Mouse (Mus musculus): ENCODE results near the gene Prim1. TPM values are rescaled to one million over a fixed set of nuclear protein-coding genes. Genes with fewer than 3 reads are reported as not detected.
"Not testable (repeated sequence)": the region's sequence is repeated elsewhere in the genome, so short reads cannot be mapped to it uniquely, and the experiment has no call there.

Gene Prim1
- polyA plus RNA-seq, 1 experiment = 8.1 TPM

GRCm38 (mm10) chr10:128062221-128062989 is 47.4 kb downstream of the Prim1 start:
- H3K27ac ChIP-seq (ENCODE audit: insufficient read depth, low read length) = no peak overlapping the region
- H3K4me1 ChIP-seq (ENCODE audit: control insufficient read depth, insufficient read depth, low read length) = peaks cover 8% of the 10 kb centered on the region
- no peak overlapping the region for H3K4me3 ChIP-seq (ENCODE audit: insufficient read depth, low read length)
- TF ChIP-seq POLR2A (IDR thresholded peaks at IDR 0.05; ENCODE audit: extremely low read depth, insufficient read depth, low read length) = no peak
- TF ChIP-seq CTCF (IDR thresholded peaks at IDR 0.05; ENCODE audit: extremely low read depth, insufficient read depth, low read length) = no peak

GRCm38 (mm10) chr10:128066072-128066471 is 51.1 kb downstream of the Prim1 start:
- no peak for TF ChIP-seq CTCF (IDR thresholded peaks at IDR 0.05; ENCODE audit: extremely low read depth, insufficient read depth, low read length)
- no peak for TF ChIP-seq POLR2A (IDR thresholded peaks at IDR 0.05; ENCODE audit: extremely low read depth, insufficient read depth, low read length)
- Histone ChIP-seq H3K27ac (ENCODE audit: insufficient read depth, low read length) (no peak overlapping the region), H3K4me3 (ENCODE audit: insufficient read depth, low read length) (no peak overlapping the region), H3K4me1 (ENCODE audit: control insufficient read depth, insufficient read depth, low read length) (no peaks in the 10 kb centered on the region)

DNA sequence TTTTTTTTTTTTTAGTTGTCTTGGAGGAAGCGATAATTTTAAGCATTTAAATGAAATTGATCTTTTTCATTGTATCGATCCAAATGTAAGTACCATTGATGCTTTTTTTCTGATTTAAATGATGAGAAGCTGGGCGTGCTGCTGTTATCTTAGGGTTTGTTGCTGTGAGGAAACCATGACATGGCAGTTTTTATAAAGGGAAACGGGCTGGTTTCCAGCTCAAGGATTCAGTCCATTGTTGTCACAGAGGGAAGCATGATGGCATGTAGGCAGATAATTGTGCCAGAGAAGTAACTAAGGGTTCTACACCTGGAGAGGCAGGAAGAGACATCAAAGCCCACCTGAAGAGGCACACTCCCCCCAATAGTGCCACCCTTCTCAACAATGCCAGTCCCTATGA is 54.2 kb downstream of the Prim1 start:
- H3K4me3 ChIP-seq (ENCODE audit: insufficient read depth, low read length) = no peak overlapping the region
- H3K4me1 ChIP-seq (ENCODE audit: control insufficient read depth, insufficient read depth, low read length) = no peaks in the 10 kb centered on the region
- no peak for TF ChIP-seq POLR2A (IDR thresholded peaks at IDR 0.05; ENCODE audit: extremely low read depth, insufficient read depth, low read length)
- no peak for TF ChIP-seq CTCF (IDR thresholded peaks at IDR 0.05; ENCODE audit: extremely low read depth, insufficient read depth, low read length)
- H3K27ac ChIP-seq (ENCODE audit: insufficient read depth, low read length) = no peak overlapping the region

- H3K4me1 ChIP-seq (ENCODE audit: control insufficient read depth, insufficient read depth, low read length); H3K27ac ChIP-seq (ENCODE audit: insufficient read depth, low read length); H3K4me3 ChIP-seq (ENCODE audit: insufficient read depth, low read length): not testable (repeated sequence)
Measured at GRCm38 (mm10) chr10:128070432-128070831, 55.5 kb downstream of the Prim1 start.

DNA sequence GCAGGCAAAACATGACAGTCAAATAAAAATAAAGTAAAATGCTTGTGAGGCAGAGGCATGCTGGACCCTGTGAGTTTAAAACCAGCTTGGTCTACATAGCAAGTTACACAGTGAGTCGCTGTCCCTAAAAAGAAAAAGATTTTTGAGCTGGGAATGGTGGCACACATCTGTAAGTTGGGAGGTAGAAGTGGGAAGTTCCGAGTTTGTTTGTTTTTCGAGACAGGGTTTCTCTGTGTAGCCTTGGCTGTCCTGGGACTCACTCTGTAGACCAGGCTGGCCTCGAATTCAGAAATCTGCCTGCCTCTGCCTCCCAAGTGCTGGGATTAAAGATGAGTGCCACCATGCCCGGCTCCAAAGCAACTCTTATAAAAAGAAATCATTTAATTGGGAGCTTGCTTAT is 63.3 kb downstream of the Prim1 start:
- not testable (repeated sequence) for H3K4me3 ChIP-seq (ENCODE audit: insufficient read depth, low read length); H3K27ac ChIP-seq (ENCODE audit: insufficient read depth, low read length); H3K4me1 ChIP-seq (ENCODE audit: control insufficient read depth, insufficient read depth, low read length)

Other genes starting within 250 kb of the Prim1 start
- gene Rdh9, start 238.8 kb upstream of the Prim1 start, polyA plus RNA-seq (2012; rRNA removed) = 0.13 and 1.4 TPM in 2 replicates
- 0.21 and 0.38 TPM in 2 replicates for gene Rdh16, start 214.0 kb upstream of the Prim1 start, polyA plus RNA-seq (2012; rRNA removed)
- not detected in 2 replicates for gene Rdh19, start 165.2 kb upstream of the Prim1 start, polyA plus RNA-seq (2012; rRNA removed)
- gene Rdh16f2, start 148.7 kb upstream of the Prim1 start, polyA plus RNA-seq (2012; rRNA removed) = not detected in 2 replicates
- not detected in 2 replicates for gene Rdh7, start 126.4 kb upstream of the Prim1 start, polyA plus RNA-seq (2012; rRNA removed)
- gene Sdr9c7, start 116.7 kb upstream of the Prim1 start, polyA plus RNA-seq (2012; rRNA removed) = 0.09 and 0.15 TPM in 2 replicates
- gene Hsd17b6, start 7.6 kb upstream of the Prim1 start, polyA plus RNA-seq (2012; rRNA removed) = not detected in 2 replicates
- gene Naca, start 20.4 kb downstream of the Prim1 start, polyA plus RNA-seq (2012; rRNA removed) = 175 and 177 TPM in 2 replicates
- gene Ptges3, start 43.8 kb downstream of the Prim1 start, polyA plus RNA-seq (2012; rRNA removed) = 66.9 and 67.7 TPM in 2 replicates
- gene Atp5b, start 68.1 kb downstream of the Prim1 start, polyA plus RNA-seq (2012; rRNA removed) = 1,438 and 1,451 TPM in 2 replicates
- gene Baz2a, start 76.4 kb downstream of the Prim1 start, polyA plus RNA-seq (2012; rRNA removed) = 30.2 and 32.1 TPM in 2 replicates
- 16.5 and 16.9 TPM in 2 replicates for gene Rbms2, start 165.1 kb downstream of the Prim1 start, polyA plus RNA-seq (2012; rRNA removed)
- gene Gls2, start 179.3 kb downstream of the Prim1 start, polyA plus RNA-seq (2012; rRNA removed) = 54.8 and 59.6 TPM in 2 replicates
- 9.0 and 10.0 TPM in 2 replicates for gene Spryd4, start 196.6 kb downstream of the Prim1 start, polyA plus RNA-seq (2012; rRNA removed)
- gene Mip, start 210.7 kb downstream of the Prim1 start, polyA plus RNA-seq (2012; rRNA removed) = not detected in 2 replicates
- gene Timeless, start 216.9 kb downstream of the Prim1 start, polyA plus RNA-seq (2012; rRNA removed) = 3.7 and 4.3 TPM in 2 replicates
- not detected in 2 replicates for gene Apon, start 238.9 kb downstream of the Prim1 start, polyA plus RNA-seq (2012; rRNA removed)

All from cortical plate, adult 2 months (tissue).